Mouse (Mus musculus) adrenal gland, postnatal 25 days (tissue): ENCODE measurements at regions not wholly inside any gene's neighbourhood (a gene's known extent, or its start where the extent isn't known, plus 50 kb on each side); places are given as distances from the start of the nearest gene placed in this dataset.

ENCODE experiments used
- DNase-seq: peaks from one replicate; pipeline ENCODE4 v3.0.0; 2021; ENCODE audit warnings: mixed read lengths

DNA sequence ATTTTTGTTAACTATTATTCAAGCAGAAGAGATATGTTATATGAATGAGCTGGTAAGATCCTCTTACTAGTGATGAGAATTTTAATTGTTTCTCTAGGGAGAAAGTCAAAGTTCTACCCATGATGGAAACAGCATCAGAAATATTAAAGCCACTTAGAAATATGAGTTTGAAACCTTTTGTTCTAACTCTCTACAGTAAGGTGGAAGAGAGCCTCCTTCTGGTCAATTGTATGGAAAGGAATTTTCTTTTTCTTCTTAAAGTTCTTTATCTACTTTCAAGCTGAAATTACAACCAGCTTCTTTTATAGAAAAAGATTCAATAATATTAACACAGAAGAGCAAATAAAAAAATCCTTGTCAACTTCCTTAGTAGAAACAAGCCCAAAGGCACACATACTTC, 94.4 kb upstream of the E2f7 start:
- no peak for DNase-seq

DNA sequence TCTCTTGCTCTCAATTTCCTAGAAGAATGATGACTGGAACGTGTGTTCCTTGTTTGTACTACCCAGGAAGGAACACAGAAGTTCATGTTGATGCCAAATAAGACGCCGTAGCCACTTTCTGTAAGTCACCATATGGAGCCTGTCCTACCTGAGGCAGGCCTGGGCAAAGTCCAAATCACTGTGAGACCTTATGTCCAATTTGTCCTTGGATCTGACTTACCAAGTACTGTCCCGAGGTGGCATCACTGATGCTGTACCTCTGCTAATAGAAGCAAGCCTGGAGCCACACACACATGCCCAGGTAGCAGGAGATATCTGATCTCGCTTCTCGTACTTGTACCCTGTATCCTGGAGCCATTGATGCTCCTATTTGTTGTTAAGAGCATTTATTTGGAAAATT, 91.2 kb upstream of the E2f7 start:
- DNase-seq: no peak

DNA sequence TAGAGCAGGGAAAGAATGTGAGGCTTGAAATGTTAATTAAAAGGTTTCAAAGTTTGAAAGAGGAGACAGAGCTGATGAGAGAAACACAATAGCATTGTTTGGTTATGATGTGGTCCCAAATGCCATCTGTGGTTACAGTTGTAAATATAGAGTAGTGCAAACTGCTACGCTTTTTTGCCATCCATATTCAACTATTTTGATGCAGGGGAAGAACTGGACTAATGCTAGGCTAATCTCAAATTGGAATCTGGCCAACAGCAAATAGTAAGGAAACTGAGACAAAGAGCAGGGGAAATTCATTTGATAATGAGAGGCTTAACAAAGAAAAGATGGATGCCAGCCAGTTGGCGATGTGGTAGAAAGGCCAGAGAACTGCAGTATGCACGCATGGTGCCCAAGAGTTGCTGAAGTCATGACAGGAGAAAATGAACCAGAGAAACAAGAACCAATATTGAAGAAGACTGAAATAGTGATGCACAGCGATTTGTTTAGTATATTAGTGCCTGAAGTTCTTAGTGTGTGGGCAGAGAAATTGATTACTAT, 87.0 kb upstream of the E2f7 start:
- DNase-seq: no peak

DNA sequence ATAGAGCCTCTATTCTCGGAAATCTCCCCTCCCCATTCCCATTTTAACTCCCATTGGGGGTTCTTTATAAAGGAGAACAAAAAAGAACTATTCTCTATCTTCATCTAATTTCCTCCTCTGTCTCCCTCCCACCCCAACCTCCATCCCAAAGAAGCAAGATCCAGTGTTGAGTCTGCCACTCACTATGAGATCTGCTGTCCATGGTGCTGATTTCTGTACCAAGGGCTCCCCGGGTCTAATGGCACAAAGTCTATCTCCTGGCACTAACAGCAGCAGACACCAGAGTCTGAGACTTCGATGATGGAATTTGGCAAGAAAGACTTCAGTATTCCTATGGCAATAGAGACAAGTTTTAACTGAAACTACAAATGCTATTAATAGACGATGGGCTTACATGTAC, 68.7 kb upstream of the E2f7 start:
- DNase-seq: peak; percentile 4
